Mouse (Mus musculus): ENCODE measurements at regions not wholly inside any gene's neighbourhood (a gene's known extent, or its start where the extent isn't known, plus 50 kb on each side); places are given as distances from the start of the nearest gene placed in this dataset.

DNA sequence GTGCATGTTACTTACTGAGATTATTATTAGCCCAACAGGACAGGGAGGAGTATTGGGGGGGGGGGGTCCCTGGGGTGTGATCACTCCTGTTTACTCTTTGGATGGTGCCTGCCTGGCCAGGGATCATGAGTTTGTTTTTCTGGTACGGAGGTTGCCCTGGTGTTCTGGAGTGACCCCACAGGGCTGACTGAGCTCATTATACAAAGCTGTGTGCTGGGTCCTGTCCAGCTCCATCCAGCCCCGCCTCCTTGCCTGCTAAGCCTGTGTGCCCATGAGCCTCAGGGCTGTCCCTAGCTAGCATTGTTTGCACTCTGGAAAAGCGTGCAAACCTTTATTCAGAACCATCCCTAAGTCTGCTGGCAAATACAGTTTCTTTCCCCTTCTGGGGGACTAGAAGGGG lies 1335.1 kb upstream of the A1bg start:
- TF ChIP-seq GATA4 (IDR thresholded peaks at IDR 0.05; ENCODE audit: insufficient replicate concordance, low read length) = no peak

DNA sequence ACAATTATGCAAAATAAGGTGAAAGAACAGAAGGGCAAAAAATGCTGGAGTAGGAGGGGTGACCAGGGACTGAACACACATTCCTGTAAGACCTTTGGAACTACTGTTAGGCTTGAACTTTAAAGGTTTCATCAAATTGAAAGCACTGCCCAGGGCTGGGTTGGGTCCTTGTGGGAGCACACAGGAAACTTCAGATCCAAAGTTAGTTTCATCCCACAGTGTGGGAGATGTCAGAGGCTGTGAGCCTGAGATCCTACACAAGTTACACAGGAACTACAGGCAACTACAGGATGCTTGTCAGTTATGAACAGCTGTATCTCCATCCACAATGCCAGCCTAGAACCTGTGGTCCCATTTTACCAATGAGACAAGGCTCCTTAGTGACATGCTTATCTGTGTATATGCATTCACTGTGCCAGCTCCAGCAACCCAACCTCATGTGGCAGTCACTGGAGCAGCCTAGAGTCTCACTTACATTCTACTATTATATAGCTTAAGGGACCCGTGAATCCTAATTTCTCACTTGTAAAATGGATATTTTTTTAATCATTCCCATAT lies 1334.4 kb upstream of the A1bg start:
- TF ChIP-seq GATA4 (IDR thresholded peaks at IDR 0.05; ENCODE audit: insufficient replicate concordance, low read length) = no peak

DNA sequence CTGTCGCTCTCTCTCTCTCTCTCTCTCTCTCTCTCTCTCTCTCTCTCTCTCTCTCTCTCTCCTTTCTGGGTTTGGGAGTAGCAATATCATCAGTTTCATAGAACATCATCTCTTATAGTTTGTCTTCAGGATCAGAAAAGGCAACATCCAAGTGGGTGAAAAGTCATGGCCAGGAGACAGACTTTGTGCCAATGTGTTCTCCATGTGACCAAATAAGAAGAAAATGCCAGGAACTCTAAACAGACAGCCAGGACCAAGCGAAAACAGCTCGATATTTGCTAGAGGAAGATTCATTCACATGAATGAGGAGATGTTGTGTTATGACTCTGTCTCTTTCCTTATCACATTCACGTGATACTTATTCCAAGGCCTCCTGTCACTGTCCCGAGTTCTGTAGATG lies 1332.8 kb upstream of the A1bg start:
- no peak for TF ChIP-seq GATA4 (IDR thresholded peaks at IDR 0.05; ENCODE audit: insufficient replicate concordance, low read length)

DNA sequence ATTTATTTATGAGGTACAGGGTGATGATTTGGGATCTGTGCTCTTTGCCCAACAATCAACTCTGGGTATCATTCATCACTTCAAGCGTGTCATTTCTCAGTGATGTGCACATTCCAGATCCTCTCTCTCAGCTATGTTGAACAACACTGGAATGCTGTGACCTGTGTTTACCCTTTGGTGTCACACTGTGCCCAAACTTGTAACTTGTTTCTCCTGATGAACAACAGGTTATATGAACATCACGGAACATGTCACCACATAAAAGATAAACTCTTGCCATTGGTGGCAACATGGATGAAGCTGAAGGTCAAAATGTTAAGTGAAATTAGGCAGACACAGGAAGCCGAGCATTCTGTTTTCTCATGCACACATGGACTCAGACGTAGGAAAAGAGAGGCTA lies 1330.9 kb upstream of the A1bg start:
- no peak for TF ChIP-seq GATA4 (IDR thresholded peaks at IDR 0.05; ENCODE audit: insufficient replicate concordance, low read length)

DNA sequence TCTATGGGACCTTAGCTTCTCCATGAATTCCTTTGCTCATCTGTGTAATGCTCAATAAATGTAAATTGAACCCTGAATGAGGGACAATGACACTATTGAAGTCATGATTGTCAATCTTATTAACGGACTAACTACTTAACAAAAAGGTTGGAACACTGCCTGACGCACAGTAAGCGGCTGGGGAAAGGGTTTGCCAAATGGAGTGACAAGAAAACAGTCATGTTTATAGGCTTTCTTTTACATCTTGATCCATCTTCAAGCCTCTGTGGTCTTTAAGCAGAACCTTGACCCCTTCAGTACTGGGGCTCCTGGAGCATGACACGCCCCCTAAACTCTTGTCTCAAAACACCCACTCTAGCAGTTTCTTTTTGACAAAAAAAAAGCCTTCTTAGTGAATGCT lies 1326.6 kb upstream of the A1bg start:
- TF ChIP-seq GATA4 (IDR thresholded peaks at IDR 0.05; ENCODE audit: insufficient replicate concordance, low read length) = no peak

DNA sequence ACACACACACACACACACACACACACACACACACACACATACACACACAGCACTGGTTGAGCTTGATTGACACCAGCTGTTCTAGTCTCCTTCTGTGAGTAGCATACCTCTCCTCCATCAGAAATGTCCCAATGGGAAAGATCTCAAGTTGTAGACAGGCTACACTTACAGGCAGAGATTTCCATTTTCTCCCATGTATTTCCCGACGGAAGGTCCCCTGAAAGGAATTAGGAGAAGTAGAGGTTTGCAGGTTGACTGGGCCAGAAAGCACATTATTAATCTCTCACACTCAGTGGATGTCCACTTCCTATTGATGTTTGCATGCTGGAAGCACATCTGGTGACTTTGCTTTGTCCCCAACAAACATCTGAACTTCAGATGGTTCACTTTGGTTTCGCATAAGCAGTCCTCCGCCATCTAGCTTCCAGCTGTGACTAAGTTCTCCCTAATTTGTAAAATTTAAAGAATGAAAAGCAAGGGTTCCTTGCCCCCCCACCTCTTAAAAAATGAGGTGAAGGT lies 1323.8 kb upstream of the A1bg start:
- no peak for TF ChIP-seq GATA4 (IDR thresholded peaks at IDR 0.05; ENCODE audit: insufficient replicate concordance, low read length)

DNA sequence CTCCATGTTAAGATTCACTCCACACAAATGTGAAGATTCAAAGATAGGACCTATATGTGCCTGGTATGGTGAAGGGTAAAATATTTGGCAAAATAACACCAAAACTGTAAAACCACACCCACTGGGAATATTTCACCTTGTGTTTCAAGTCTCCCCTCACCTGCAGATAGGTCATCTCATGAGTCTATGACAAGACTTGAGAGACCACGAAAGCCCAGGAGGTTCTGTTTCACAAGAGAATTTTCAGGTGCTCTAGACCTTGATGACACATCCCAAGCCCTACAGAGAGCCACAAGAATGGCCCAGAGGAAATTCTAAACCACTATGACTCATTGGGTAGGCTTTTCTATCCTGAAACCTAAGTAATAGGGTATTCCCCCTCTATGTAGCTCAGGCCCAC lies 1322.4 kb upstream of the A1bg start:
- no peak for TF ChIP-seq GATA4 (IDR thresholded peaks at IDR 0.05; ENCODE audit: insufficient replicate concordance, low read length)

DNA sequence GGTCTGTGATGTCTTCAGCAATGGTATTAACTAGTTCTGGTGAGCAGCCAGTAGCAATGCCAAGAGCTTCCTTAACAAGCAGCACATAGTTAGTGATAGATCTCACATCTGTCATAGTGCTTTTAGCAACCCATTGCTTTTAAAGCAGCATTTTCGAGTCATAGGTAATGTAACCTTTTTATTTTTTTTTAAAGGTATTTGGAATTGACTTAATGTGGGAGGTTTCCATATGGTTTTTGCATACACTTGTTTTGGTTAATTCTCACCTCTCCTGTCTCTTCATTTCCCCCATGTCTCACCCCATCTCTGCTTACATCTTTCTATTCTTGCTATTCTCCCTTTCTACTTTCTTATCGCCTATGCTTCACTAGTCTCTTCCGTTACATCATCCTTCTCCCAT lies 1322.0 kb upstream of the A1bg start:
- no peak for TF ChIP-seq GATA4 (IDR thresholded peaks at IDR 0.05; ENCODE audit: insufficient replicate concordance, low read length)

DNA sequence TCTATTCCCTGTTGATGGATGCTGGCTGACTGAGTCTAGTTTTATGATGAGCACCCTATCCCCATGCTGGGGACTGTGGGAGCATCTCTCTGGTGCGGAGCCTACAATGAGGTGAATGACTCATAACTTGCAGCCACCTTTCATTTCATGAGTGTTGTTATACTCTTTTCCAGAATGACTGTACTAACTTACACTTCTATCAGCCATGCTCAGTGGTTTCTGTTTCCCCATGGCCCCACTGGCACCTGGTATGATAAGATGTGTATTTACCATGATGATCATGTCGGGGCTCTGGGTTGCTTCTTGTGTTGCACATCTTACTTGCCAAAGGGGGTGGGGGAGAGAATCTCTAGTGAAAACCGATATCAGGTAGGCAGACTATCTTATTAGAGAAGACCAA lies 1317.2 kb upstream of the A1bg start:
- no peak for TF ChIP-seq GATA4 (IDR thresholded peaks at IDR 0.05; ENCODE audit: insufficient replicate concordance, low read length)

DNA sequence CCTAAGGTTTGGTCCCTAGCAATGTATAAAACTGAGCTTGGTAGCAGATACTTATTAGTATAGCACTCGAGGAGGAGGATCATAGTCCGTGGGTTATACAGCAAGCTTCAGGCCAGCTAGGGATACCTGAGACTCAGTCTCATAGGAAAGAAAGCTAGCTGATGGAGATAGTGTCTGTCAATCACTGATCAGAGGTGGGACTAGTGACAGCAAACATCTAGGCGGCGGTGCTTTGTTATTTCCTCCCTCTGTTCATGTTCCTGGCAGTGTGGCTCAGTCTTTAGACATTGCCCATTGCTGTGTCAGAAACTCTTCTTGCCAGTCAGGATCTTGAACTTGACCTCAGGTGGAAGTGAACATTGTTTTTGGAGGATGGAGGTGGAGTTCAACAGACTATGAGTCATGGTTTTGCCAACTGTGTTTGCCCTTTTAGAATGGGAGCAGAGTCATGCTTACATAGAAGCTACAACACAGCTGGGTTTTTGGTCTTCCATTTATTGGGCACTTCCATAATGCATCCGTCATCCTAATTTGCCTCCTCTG lies 1315.8 kb upstream of the A1bg start:
- no peak for TF ChIP-seq GATA4 (IDR thresholded peaks at IDR 0.05; ENCODE audit: insufficient replicate concordance, low read length)

DNA sequence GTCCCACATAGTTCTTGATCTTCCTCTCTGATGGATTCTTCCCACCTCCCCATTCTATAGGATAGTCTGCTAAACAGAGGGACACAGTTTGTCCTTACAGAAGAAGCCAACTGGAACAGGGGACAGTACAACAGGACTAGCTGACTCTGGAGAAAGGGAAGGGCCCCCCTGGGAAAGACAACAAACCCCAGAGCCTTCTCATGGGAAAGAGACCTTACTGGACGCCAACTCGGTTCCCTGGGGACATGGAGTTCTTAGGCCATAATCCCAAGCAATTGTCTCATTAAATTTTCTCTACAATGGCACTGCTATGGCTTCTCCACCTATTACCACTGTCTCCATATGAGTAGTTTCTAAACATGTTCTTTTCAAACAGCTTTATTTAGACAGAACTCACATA lies 1313.2 kb upstream of the A1bg start:
- TF ChIP-seq GATA4 (IDR thresholded peaks at IDR 0.05; ENCODE audit: insufficient replicate concordance, low read length) = no peak

DNA sequence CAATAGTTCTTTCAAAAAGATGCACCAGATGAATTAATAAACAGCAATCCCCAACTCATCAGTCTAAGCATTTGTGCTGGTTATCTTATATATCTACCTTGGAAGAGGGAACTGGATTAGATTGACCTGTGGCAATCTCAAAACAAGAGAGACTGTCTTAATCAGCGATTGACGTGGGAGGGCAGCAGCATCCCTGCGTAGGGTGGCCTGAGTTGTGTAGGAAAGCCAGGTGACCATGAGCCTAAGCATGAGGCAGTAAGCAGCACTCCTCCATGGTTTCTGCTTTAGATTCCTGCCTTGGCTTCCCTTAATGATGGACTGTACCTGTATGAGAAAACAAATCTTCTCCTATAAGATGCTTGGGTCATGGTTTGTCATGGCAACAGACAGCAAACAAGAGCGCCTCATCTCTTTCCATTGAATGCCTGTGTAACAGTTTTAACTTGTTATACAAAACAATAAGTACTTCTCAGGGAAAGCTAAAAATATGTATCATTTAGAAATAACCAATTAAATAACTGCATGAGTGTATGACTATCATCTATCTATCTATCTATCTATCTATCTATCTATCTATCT lies 1311.5 kb upstream of the A1bg start:
- TF ChIP-seq GATA4 (IDR thresholded peaks at IDR 0.05; ENCODE audit: insufficient replicate concordance, low read length) = no peak

DNA sequence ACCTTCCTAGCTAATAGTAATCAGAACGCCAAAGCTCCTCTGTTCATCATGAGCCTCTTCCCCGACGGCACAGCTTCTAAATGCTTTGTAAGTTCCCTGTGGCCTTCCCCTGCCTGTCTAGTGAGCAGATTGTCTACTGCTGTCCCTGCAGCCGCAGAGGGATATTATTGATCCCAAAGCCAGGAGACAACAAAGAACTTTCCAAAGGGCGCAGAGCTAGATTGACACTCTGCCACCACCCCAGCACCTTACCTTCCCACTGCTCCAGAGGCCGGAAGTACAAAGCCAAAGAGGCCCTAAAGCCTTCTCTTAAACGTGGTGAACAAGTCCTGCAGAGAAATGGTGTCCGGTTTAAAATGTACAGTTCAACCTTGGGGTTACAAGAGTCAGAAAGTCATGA lies 1310.3 kb upstream of the A1bg start:
- no peak for TF ChIP-seq GATA4 (IDR thresholded peaks at IDR 0.05; ENCODE audit: insufficient replicate concordance, low read length)

DNA sequence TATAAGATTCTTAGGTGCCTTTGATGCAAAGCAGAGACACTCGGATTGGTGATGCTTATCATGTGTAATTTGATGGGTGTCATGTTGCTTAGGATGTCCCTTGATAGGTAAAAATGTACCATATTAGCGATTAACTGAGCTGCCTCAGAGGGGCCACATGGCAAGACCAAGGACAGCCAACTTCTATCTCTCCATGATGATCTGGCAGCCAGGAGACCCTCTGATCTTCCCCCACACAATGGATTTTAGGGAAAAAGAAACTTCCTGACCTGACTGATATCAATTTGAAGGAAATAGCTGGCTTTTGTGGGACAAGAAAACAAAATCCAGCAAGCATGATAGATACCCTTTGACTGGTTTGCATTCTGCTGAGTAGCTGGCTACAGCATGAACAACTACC lies 1308.9 kb upstream of the A1bg start:
- TF ChIP-seq GATA4 (IDR thresholded peaks at IDR 0.05; ENCODE audit: insufficient replicate concordance, low read length) = no peak

DNA sequence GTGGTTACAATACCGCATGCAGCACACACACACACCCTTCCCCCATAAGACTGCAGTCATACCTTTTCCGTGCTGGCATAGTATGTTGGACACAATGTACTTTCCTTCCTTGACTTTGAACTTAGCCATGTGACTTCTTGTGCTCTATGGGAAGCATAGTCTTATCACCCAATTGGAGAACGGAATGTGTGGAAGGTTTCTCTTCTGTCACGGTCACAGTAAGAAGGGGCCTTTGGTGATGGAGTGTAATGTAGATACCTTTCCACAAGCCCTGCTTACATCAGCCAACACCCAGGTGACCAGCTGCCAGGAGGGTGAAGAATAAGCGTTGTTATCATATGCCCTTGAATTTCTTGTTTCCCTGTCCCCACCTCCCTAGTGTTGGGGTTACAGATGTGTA lies 1308.0 kb upstream of the A1bg start:
- TF ChIP-seq GATA4 (IDR thresholded peaks at IDR 0.05; ENCODE audit: insufficient replicate concordance, low read length) = no peak

DNA sequence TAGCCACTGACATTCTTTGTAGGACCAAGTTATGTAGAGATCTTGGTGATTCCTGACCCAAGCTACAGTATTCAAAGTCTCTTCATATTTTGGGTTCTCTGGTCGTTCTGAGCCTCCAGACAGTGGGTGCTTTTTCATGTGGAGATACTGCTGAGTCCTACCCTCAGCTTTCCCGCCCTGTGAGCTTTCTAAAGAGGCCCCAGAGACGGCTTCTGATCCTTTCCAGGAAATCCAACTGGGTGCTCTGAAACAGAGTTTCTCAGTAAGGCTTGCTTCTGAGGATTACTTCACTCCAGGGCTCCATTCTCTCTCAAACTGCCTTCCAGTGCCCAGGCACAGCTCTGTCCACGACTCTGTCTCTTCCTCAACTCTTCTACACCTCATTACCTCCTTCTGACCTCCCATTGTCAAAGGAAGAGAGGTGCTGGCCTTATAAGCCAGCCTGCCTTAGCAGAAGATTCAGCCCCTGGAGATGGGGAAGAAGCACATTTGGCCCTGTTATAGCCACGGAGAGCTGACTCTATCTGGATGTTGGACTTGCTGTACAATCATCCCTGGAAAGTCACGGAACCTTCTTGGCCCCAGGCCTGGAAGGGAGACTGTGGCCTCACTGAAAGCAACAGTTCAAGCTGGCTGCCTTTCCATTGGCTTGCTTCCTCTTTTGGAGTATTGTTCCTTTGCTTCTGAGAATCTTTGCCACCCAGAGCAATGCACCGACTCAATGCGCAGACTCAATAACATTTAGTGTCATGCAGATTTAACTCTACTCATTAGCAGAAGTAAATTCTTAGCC lies 1306.9 kb upstream of the A1bg start:
- no peak for TF ChIP-seq GATA4 (IDR thresholded peaks at IDR 0.05; ENCODE audit: insufficient replicate concordance, low read length)
